Mouse (Mus musculus): Measurements from ENCODE around the gene Gm9857.
A peak's percentile ranks its signal among the peaks of the same experiment; 100 is the strongest.

The Gm9857 gene

DNA sequence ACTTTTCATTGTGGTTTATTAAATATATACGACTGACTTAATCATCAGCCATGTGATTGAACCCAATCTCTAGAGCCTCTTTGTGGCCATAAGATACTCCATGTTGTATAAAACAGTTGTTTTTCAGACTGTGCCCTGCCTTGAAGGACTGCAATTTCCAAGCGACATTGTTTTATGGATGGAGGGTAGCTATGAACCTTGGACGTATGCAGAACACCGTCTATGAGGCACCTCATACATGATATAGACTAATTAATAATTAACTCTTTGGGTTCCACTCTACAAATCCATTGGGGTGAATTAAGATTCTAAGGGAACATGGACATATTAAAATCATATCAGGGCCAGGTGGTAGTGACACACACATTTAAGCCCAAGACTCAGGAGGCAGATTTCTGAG is 14.6 kb downstream of the Gm9857 start:
- DNase-seq (ENCODE audit: low spot score): no peak

DNA sequence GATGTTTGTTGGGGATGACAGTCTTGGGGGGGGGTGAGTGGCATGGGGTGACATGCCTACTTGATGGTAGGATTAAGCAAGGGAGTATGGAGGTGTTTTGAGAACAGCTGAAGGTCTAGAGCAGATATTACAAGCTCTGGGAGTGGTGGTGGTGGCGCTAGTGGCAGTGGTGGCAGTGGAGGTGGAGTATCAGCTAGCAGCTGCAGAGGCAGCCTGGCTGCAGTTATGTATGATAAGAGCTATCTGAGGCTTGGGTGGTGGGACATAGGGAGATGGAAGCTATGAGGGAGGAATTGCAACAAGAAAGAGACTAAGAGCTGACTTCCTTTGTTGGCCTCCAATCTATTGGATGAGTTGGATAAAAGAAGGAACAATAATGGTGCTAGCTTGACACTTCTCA is 18.4 kb downstream of the Gm9857 start:
- DNase-seq (ENCODE audit: low spot score): no peak

DNA sequence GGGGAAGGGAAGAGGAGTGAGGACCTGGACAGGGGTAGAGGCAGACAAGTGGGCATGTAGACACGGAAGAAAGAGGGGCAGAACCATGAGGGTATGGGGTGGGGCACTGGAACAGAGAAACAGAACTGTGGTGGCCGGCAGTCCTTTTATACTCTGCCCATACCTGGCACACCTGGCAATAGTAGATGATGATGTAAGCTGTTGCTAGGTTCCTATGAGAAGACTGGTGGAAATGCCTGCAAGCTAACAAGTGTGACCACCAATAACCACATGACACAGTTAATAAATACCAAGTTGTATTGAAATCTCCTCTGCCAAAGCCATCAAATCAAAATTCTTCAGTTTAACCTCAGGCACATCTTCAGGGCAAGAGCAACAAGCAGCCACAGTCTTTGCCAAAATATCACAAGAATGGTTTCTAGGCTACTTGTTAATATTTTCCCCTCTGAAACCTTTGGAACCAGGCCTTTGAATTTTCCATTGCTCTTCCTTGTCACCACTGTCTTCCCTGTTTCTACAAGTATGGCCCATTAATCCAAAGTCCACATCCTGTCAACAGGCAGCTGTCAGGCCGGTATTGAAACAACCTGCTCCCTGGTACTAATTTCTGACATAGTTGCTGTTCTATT is 19.7 kb downstream of the Gm9857 start:
- DNase-seq (ENCODE audit: low spot score): peak; percentile 24

- no peak for DNase-seq (ENCODE audit: low spot score)
Observed at GRCm38 (mm10) chr3:108918852-108919251, 21.4 kb downstream of the Gm9857 start.

- no peak for DNase-seq (ENCODE audit: low spot score)
Observed at GRCm38 (mm10) chr3:108917986-108918385, 22.3 kb downstream of the Gm9857 start.

GRCm38 (mm10) chr3:108916857-108917256 is 23.4 kb downstream of the Gm9857 start:
- DNase-seq (ENCODE audit: low spot score): no peak

DNA sequence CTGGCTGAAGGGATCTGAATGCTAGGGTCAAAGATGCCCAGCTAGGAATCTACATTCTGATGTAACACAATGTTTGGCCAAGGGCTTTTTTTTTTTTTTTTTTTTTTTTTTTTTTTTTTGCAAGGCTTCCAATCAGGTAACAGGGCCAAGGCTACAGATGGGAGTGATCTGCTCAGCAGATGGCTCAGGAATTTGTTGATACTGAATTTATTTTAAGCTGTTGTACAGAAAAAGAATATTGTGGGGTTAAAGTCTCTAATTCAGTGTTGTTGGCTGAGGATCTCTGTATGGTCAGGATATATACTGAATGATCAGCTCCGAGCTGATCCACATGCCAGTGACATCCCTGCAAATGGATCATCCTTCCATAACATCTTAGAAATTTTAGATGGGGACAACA is 24.2 kb downstream of the Gm9857 start:
- DNase-seq (ENCODE audit: low spot score): no peak

- DNase-seq (ENCODE audit: low spot score): peak; percentile 97
Observed at GRCm38 (mm10) chr3:108911548-108912413, 28.5 kb downstream of the Gm9857 start, which contains the start of gene Prpf38b. TSS of gene Prpf38b (minus strand) at chr3:108911727.

- no peak for DNase-seq (ENCODE audit: low spot score)
Observed at GRCm38 (mm10) chr3:108911081-108911547, 29.1 kb downstream of the Gm9857 start.

- peak; percentile 36 for DNase-seq (ENCODE audit: low spot score)
Observed at GRCm38 (mm10) chr3:108910303-108911080, 29.8 kb downstream of the Gm9857 start.

- no peak for DNase-seq (ENCODE audit: low spot score)
Observed at GRCm38 (mm10) chr3:108902934-108903333, 37.3 kb downstream of the Gm9857 start.

DNA sequence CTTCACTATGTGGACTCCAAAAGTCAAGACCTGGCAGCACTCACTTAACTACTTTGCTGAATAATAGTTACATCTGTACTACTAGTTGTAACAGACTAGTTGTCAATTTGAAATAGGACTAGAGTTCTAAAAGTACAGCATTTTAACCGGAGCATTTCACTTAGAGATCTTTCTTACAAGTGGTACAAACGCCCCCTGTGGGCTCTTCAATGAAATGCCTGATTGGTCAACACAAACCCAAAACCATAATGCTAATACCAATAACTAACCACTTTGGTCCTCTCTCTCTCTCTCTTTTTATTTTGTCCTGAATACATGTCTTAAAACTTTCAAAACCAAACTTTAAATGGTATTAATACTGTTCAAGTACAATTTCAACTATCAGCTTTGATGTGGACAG is 38.2 kb downstream of the Gm9857 start:
- DNase-seq (ENCODE audit: low spot score): no peak

DNA sequence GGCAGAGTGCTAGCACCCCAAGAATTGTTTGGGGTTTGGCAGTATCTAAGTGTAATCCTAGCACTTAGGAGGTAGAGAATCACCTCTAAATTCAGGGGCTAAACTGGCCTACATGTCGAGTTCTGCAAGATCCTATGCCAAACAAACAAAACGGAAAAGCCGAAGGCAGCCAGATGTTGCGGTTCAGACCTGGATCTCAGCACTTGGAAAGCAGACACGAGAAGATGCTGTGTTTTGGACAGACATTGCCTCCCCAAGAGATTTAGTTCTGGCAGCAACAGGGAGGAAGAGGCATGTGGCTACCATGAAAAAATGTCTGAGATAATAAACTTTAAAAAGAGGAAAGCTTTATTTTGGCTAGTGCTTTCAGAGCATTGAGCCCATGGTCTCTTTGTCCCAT is 39.6 kb downstream of the Gm9857 start:
- DNase-seq (ENCODE audit: low spot score): no peak

- no peak for DNase-seq (ENCODE audit: low spot score)
Observed at GRCm38 (mm10) chr3:108900147-108900546, 40.1 kb downstream of the Gm9857 start.

DNA sequence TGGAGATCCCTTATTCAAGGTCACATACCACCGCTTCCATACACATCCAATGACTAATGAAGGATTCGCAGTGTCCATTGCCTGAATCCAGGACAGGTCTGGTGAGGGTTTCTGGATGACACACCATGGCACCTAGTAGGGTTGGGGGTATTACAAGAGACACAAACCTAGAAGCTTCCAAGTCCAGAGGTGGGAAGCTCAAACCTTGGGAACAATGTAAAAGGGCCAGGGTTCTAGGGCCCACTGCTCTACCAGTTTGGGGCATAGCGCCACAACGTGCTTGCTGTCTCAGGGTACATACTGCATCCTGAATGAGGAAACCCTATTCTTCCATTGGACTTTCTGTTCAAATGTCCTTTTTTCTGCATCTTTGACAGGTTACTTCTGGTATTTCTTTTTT is 41.6 kb downstream of the Gm9857 start:
- no peak for DNase-seq (ENCODE audit: low spot score)

- DNase-seq (ENCODE audit: low spot score): no peak
Observed at GRCm38 (mm10) chr3:108892914-108893313, 47.3 kb downstream of the Gm9857 start.

DNA sequence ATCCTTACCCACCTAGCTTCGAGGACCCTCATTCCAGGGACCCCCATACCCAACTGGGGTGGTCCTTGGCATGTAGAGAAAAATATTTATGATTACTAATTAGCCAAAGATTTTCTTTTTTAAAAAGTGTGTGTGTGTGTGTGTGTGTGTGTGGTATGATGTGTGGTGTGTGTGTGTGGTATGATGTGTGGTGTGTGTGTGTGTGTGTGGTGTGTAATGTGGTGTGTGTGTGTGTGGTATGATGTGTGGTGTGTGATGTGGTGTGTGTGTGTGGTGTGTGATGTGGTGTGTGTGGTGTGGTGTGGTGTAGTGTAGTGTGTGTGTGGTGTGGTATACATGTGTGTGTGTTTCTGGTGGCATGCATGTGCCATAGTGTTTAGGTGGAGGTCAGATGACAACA is 48.2 kb downstream of the Gm9857 start:
- no peak for DNase-seq (ENCODE audit: low spot score)
